Mouse (Mus musculus) liver, postnatal 0 days (tissue): ENCODE results near the gene Slc25a22. TPM values are rescaled to one million over a fixed set of nuclear protein-coding genes. Genes with fewer than 3 reads are reported as not detected.

Experiments
- ATAC-seq: fragments of 200-750 bp; cut with Nextera tagmentation; 2 replicates; pipeline ENCODE4 v1.8.0; 2017; ENCODE audit warnings: mild to moderate bottlenecking, moderate library complexity
- DNase-seq: peaks from one replicate; pipeline ENCODE4 v3.0.0-alpha.2; 2016
- H3K27ac ChIP-seq: fragments of 300-500 bp; sonication (generic); 2 replicates; pipeline ENCODE4 v1.5.1; 2014; ENCODE audit warnings: antibody characterized with exemption, moderate library complexity, mild to moderate bottlenecking, low read depth
- H3K27me3 ChIP-seq: fragments of 300-500 bp; sonication (generic); 2 replicates; pipeline ENCODE4 v1.6.1; 2014; ENCODE audit warnings: low read length, control low read depth, mixed read lengths; ENCODE audit not compliant: insufficient read depth
- H3K36me3 ChIP-seq: fragments of 300-500 bp; sonication (generic); replicated peaks from 2 replicates; pipeline ENCODE4 v1.6.1; 2014; ENCODE audit warnings: mild to moderate bottlenecking, control low read depth, low read length, moderate library complexity, mixed read lengths; ENCODE audit not compliant: insufficient read depth
- H3K4me1 ChIP-seq: fragments of 300-500 bp; sonication (generic); 2 replicates; pipeline ENCODE4 v1.6.1; 2014; ENCODE audit warnings: antibody characterized with exemption, mild to moderate bottlenecking, control low read depth; ENCODE audit not compliant: insufficient read depth
- H3K4me2 ChIP-seq: fragments of 300-500 bp; sonication (generic); 2 replicates; pipeline ENCODE4 v1.6.1; 2014; ENCODE audit warnings: low read depth, mild to moderate bottlenecking, low read length, moderate library complexity, mixed read lengths
- H3K4me3 ChIP-seq: fragments of 300-500 bp; sonication (generic); 2 replicates; pipeline ENCODE4 v1.5.1; 2014; ENCODE audit warnings: low read depth, low read length
- H3K9ac ChIP-seq: fragments of 300-500 bp; sonication (generic); replicated peaks from 2 replicates; pipeline ENCODE4 v1.6.1; 2014; ENCODE audit warnings: mild to moderate bottlenecking, moderate library complexity
- H3K9me3 ChIP-seq: fragments of 300-500 bp; sonication (generic); 2 replicates; pipeline ENCODE4 v1.6.1; 2016; ENCODE audit warnings: mild to moderate bottlenecking, control low read depth, low read length, mixed read lengths
- CTCF ChIP-seq: sonication (generic); IDR thresholded peaks from 2 replicates; pipeline ENCODE4 v1.5.1; 2016; ENCODE audit warnings: antibody characterized with exemption, low read depth
- EP300 ChIP-seq: IDR thresholded peaks from 2 replicates; pipeline ENCODE4 v1.6.1; 2016; ENCODE audit warnings: antibody characterized with exemption, low read depth, mild to moderate bottlenecking
- WGBS: fragments of 180-500 bp; shearing (Covaris S2); extraction: QIAGEN DNeasy Blood & Tissue Kit; methylation state at CpG from one replicate; pipeline ENCODE4 v1.1.7; 2014; ENCODE audit not compliant: insufficient replicate concordance; 5-methylcytosine and 5-hydroxymethylcytosine counted together
- polyA plus RNA-seq: library from polyadenylated mRNA; unstranded; fragments of >200 nt; fragmentation: Nextera tagmentation; extraction: Ambion mirVana; gene quantifications from 2 replicates; pipeline ENCODE4 v1.2.1, GENCODE M21; 2015

Gene Slc25a22
- polyA plus RNA-seq, 1 experiment from 2014 or later, result 38.4 TPM

- ATAC-seq, result peak; percentile 87
- 62% methylated on average over 9 of the region's 9 CpGs for WGBS
- Histone ChIP-seq H3K9me3 (no peaks in the 10 kb centered on the region), H3K27ac (peak overlapping the region; percentile 76), H3K36me3 (no peaks in the 10 kb centered on the region), H3K9ac (no peak overlapping the region), H3K27me3 (no peaks in the 10 kb centered on the region), H3K4me2 (no peak overlapping the region), H3K4me1 (peaks cover 20% of the 10 kb centered on the region), H3K4me3 (no peak overlapping the region)
- DNase-seq, result no peak
- no peak for TF ChIP-seq CTCF
- no peak; the same call in 1 of the 2 replicates for TF ChIP-seq EP300
These were observed 17.5 kb downstream of the Slc25a22 start for GRCm38 (mm10) chr7:141420030-141420702.

- Histone ChIP-seq H3K36me3 (no peaks in the 10 kb centered on the region), H3K4me3 (no peak overlapping the region), H3K27me3 (no peaks in the 10 kb centered on the region), H3K4me2 (no peak overlapping the region), H3K9ac (no peak overlapping the region), H3K27ac (no peak overlapping the region), H3K4me1 (peaks cover 29% of the 10 kb centered on the region), H3K9me3 (no peaks in the 10 kb centered on the region)
- ATAC-seq (no peak), DNase-seq (no peak)
- TF ChIP-seq EP300 (no peak), CTCF (no peak)
- 51% methylated on average over 7 of the region's 7 CpGs for WGBS
These were observed 18.7 kb downstream of the Slc25a22 start for GRCm38 (mm10) chr7:141418970-141419369.

GRCm38 (mm10) chr7:141417731-141418681, 19.7 kb downstream of the Slc25a22 start:
- Histone ChIP-seq H3K9ac (peak overlapping the region; percentile 11; the same call in 1 of the 2 replicates), H3K4me1 (peaks cover 34% of the 10 kb centered on the region), H3K4me2 (no peak overlapping the region), H3K27ac (no peak overlapping the region), H3K36me3 (no peaks in the 10 kb centered on the region), H3K9me3 (no peaks in the 10 kb centered on the region), H3K4me3 (no peak overlapping the region), H3K27me3 (no peaks in the 10 kb centered on the region)
- no peak for TF ChIP-seq EP300
- TF ChIP-seq CTCF, result peak; percentile 43
- DNase-seq (no peak), ATAC-seq (no peak)
- WGBS, result 72% methylated on average over 8 of the region's 8 CpGs

- Histone ChIP-seq H3K9me3 (no peaks in the 10 kb centered on the region), H3K36me3 (0 out of 2 replicates have a peak, but pooled peaks cover 3% of the 10 kb centered on the region), H3K4me3 (no peak overlapping the region), H3K4me2 (no peak overlapping the region), H3K4me1 (peaks cover 42% of the 10 kb centered on the region), H3K27ac (peak overlapping the region; percentile 85; the same call in 1 of the 2 replicates), H3K27me3 (no peaks in the 10 kb centered on the region), H3K9ac (peak overlapping the region; percentile 16; the same call in 1 of the 2 replicates)
- no peak for ATAC-seq
- no peak for TF ChIP-seq EP300
- no peak for TF ChIP-seq CTCF
- 86% methylated on average over 6 of the region's 6 CpGs for WGBS
- DNase-seq, result no peak
These were observed 21.4 kb downstream of the Slc25a22 start for GRCm38 (mm10) chr7:141416144-141416841.

GRCm38 (mm10) chr7:141413809-141414584, 23.7 kb downstream of the Slc25a22 start, which contains the start of gene Gatd1:
Gene Gatd1, minus strand, starts transcription at chr7:141414136.
- WGBS, result under 1% methylated on average over 54 of the region's 56 CpGs
- peak; percentile 89 for ATAC-seq

More at GRCm38 (mm10) chr7:141413809-141414584, 23.7 kb downstream of the Slc25a22 start, which contains the start of gene Gatd1:
- peak; percentile 100 for DNase-seq
- no peaks in the 10 kb centered on the region for H3K27me3 ChIP-seq
- peak within 1 kb of the TSS; percentile 64 for H3K4me3 ChIP-seq
- H3K4me1 ChIP-seq, result peaks cover 41% of the 10 kb centered on the region
- H3K9me3 ChIP-seq, result no peaks in the 10 kb centered on the region
- H3K27ac ChIP-seq, result peak within 1 kb of the TSS; percentile 85
- H3K36me3 ChIP-seq, result peaks cover 21% of the 10 kb centered on the region
- H3K4me2 ChIP-seq, result peak within 1 kb of the TSS; percentile 95
- H3K9ac ChIP-seq, result peak within 1 kb of the TSS; percentile 75
- TF ChIP-seq EP300 (peak; percentile 75; the same call in 1 of the 2 replicates), CTCF (peak; percentile 45)
